Mouse (Mus musculus): ENCODE results near the gene Hmcn1. TPM values are rescaled to one million over a fixed set of nuclear protein-coding genes. Genes with fewer than 3 reads are reported as not detected.

Gene Hmcn1
- total RNA-seq, 2 experiments from 2014 or later: 76.6 to 87.1 TPM

DNA sequence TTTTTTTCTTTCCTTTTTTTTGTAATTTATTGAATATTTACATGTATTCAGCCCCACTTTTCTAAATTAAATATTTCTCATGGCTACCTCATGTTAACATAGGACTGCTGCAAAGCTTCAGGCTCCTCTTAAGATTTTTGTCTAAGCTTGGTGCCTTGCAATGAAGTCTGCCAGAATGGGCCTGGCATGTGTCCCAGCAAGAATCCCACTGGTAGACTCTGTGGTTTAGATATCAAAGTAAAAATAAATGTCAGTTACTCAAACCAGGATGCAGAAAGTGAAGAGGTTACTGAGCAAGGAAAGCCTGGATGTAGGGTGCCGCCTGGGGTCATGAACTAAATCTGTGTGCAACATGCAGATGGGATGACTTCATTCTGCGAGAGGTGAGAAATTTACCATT is 217.5 kb downstream of the Hmcn1 start:
- peak; percentile 51 for DNase-seq

DNA sequence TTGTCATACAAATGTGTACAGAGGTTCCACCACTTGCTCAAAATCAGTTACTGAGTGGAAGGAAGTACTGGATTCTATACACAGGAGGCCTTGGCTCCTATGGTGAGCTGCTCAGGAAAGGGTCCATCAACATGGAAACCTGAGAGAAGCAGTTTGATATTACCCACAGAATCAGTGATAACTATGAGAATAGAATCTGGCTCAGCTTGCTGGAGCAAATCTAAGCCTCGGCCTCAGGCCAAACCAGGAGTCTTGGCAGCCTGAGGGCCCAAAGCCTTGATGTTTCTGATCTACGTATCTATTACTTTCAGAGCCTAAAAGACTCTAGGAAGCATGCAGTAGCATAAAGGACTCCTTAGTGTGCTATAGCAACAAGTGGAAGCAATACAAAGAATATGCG is 220.3 kb downstream of the Hmcn1 start:
- no peak for DNase-seq

DNA sequence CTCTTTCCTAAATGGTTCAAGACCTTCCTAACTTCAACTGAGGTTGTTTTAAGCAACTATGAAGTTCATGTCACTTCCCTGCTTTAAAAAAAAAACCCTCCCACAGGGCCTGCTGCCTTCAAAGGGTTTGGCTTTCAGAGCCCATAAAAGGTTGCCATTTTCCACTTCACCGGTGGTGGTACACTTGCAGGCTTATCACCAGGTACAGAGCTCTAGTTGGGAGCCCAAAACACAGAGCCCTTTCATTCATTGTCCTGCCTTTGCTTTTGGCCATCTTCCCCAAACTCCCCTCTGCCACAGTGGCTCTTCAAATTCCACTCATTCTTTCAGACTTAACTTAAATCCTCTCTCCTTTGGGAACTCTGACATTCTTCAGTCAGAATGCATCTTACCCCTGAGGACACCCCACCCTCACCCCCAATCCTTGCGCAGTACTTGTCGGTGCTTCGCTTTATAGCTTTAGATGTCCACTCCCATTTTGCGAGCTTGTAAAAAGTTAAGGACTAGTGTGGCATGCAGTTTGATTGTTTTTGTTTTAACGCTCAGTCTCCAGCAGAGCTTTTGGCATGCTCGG is 222.2 kb downstream of the Hmcn1 start:
- no peak for DNase-seq

DNA sequence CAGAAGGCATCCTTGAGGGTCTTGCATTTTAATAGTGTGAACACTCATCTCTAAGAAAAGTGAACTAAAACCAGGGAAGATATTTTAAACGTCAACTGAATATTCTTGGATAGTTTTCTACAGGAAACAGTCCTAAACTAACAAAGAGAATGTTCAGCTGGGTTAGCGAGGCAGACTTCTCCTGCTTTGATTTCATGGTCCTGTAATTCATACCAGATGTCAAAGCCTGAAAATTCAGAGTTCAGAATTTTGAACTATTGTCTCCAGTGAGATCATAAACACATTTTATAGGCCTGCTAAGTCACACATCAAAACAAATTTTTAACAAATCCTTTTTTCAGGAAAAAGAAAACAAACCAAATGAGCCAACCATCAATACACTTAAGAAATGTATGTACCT is 223.4 kb downstream of the Hmcn1 start:
- no peak for DNase-seq

DNA sequence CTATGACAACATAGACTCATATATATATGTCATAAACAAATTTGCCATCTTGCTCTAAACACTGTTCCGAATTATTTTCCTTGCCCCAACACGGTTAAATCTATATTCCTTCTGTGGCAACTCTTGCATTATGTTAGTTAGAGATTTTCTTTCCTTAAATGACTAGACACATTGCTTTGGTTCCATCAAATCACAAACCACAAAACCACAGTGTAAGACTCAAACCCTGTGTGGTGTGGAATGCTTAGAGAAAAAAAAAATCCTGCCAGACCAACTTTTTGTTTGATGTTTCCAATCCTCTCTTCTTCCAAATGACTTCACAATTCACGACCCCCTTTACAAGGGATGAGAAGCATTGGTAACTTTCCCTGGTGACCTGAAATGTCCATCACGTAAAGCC is 231.6 kb downstream of the Hmcn1 start:
- no peak for DNase-seq

DNA sequence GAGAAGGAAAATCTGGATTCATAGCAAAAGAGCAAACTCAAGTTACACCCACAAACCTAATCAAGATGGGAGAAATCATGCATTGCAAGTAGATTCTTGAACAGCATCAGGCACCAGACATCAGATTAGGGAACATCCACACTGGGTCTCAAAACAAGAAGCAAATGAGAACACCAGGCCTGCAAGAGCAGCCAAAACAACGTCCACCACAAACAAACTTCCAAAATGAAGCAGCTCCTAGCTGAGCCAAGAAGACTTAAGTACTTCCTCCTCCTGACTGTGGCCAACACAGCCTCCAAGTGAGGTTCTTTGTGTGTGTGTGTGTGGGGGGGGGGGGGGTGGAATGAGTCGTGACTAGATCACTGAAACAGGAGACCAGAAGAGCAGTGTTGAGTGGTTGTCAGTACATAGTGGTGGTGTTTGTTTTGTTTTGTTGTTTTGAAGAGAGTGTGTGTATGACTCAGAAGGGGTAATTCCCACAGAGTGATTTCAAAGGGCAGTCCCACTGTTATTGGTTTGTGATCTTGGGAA is 232.4 kb downstream of the Hmcn1 start:
- no peak for DNase-seq

DNA sequence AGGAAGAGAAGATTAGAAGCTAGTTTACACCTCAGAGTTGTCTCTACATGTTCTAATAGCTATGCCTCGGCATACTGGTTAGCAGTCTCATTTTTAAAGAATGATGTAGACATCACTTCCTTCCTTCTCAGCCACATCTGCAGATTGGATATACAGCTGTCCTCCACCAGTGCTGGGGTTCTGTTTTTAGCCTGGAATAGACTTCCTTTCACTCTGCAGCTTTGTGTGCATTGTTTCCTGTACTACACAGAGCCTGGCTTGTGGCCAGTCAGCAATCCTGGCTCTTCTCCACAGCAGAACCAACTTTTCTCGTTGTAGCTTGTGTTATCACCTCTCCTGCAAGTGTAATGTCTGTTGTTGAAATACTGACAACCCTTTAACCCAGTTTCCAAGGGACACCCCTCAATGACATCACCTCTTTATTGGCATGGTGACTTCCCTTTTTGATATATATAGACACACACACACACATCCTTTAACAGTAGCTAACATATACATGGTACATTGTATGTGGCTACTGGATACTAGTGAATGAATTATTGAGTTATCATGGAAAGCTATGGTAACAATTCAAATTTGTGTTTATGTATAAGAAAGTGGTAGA is 233.7 kb downstream of the Hmcn1 start:
- peak; percentile 82 for DNase-seq

DNA sequence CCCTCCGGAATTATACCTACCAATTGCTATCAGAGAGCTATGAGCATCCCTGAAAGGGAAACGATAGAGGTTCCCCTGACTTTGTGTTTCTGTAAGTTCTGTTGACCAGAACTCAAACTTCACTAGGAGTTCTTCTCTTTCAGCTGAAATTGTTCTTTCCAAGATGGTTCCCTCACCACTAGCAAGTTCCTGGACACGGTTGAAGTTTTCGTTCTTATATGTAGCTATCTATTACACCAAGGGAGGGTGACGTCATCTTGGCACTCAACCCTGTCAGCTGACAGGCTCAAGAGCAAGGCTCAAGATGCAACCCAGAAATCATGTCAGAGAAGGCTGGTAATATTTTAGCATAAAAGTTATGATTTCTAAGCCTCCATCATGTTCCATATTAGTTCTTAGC is 239.3 kb downstream of the Hmcn1 start:
- DNase-seq: peak; percentile 27

DNA sequence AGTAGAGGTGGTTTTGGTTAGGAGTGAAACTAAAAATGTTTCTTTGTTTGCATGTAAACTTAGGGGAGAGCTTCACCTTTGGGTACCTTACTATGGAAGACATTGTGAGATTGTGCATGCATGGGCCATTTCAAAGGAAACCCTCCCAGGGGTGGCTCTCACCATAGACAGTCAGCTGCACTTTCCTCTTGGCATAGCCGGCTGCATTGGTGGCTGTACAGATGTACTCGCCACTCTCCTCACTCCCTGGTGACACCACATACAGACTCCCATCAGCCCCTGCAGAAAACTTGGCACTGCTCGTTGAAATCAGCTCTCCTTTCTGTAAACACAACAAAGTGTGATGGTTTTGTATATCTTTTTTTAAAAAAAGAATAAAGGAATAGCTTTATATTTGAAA is 244.5 kb downstream of the Hmcn1 start:
- no peak for DNase-seq

DNA sequence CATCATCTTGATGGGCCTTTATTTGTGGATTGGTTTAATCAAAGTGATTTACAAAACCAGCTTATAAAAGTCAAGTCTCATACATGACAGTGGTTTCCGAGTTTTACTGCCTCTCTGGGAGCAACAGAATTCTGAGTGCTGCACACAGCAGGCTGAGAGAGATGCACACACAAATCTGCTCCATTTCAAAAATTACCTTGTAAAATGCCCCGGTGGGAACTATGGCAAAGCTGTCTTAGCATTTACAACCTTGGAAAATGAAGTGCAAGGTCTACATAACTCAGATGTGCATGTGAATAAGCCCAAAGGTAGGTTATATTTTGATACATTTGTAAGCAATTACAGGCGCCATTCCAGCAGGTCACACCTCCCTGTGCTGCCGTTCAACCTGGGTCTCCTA is 245.5 kb downstream of the Hmcn1 start:
- no peak for DNase-seq

DNA sequence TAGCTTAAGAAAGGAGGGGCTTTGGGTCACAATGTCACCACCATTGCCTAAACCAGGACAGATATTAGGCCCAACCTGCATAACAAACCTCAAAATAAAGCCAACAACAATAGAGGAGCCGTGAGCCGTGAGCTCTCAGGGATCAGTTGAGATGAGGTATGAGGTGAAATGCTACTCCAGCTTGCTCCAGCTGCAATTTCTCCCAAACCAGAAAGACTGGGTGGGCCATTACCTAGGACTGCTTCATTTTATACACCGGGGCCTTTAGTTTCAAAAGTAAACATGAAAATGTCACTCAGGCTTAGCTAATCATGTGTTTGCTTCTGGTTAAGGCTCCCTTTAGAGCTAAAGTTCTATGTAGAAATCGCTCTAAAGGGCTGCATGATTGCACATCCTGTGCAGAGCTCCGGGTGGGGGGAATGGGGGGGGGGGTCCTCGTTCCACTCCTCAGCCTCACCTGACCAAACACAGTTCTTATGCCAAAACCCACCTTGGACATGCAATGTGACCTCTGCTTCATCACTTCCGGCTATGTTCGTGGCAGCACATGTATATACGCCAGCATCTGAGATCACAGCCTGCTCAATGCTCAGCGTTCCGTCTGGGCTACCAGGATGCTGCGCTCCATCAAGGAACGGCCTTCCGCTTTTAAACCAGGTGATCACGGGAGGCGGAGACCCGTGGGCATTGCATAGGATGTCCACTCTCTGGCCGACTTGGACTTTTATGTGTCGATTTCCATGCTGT is 250.0 kb downstream of the Hmcn1 start:
- DNase-seq: no peak

DNA sequence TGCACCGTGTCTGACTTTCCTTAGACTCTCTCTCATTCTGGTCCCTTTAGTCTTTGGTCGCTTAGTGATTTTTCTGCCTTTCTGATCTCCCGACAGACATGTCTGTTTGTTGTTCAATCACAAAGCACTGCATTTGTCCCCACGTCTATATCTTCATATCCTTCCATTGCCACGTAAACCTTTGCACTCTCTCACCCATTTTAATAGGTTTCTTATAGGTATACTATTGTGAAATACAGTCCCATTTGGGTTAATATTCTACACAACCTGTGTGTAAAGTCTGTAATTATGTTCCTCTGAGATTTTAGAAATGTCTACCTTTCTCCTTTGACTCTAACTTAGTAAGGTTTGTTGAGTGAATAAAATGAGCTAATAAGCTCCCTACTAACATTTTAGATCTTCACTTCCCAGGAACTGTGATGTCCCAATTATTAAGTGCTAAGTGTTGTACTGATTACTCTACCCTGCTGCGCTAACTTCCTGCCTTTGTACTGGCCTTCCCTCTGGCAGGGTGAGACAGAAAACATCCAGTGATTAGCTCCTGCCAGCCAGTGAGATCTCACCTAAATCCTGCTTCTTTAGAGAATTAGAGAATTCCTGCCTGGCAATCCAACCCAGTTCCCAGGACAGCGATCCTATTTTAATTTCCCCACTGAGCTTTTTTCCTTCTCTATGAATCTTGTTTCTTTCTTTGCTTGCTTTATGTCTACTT is 250.7 kb downstream of the Hmcn1 start:
- DNase-seq: peak; percentile 6

DNA sequence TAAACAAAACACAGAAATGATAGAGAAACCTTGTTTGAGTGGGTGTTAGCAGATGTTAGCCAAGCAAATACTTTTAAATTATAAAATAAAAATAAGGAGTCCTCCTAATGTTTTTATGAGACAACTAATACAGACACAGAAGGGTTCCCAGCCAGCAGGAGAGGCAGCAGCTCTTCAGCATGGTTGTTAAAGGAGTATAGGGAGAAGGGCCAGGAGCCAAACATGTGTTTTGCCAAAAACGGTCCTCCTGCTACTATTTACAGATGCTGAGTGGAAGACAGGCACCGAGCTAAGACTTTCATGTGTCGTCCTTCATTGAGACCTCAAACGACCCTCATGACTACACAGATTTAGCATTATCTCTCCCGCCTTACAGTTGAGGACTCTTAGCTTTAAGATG is 281.8 kb downstream of the Hmcn1 start:
- DNase-seq: peak; percentile 41

DNA sequence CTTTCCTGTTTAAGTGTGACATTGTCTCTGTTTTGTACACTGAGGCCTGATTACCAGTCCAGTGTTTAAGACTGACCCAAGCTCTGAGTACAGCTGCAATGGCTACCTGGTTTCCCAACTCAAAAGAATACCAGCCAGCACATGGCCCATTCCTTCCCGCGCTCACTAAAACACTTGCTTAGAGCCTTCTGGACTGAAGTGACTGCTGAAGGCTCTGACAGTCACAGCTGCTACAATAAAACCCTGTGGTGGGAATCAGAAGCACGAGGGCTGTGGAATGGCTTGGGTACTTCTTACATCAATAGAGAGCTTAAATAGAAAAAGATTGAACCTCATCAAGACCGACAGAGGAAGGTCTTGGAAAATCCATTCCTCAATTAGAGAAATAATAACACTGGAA is 286.7 kb downstream of the Hmcn1 start:
- no peak for DNase-seq

DNA sequence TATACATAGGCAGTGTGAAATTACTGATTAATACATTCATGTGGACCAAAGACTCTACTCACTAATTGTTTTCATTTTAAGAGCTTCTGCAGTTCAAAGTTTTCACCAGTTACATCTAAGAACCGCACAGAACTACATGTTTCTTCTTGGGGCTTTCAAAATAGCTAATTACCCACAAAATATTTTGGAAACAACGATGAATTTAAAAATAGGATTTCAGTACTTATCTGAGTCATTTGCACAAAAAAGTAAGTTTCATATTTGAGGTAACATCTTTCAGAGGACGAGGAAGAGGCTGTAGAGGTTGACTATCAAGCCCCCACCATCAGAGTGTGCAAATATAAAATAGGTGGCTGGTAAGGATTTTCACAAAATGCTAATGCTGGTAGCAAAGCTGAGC is 295.5 kb downstream of the Hmcn1 start:
- no peak for DNase-seq

DNA sequence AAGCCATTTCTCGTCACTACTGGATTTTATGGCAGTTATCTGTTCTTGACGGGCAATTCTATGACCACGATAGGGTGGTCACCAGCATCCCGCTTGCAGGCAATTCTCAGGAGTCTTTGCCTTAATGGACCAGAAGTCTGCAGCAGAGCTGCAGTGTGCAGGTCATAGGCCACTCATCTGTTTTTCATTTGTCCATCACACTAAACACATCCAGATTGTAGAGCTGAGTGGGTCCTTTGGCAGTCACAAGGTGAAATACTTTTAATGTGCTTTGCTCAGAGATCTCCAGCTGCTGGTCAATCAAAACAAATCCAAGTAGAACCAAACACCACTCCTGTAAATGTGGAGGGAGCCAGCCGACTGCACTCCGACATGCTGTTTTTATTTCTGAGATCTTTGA is 311.2 kb downstream of the Hmcn1 start:
- no peak for DNase-seq

DNA sequence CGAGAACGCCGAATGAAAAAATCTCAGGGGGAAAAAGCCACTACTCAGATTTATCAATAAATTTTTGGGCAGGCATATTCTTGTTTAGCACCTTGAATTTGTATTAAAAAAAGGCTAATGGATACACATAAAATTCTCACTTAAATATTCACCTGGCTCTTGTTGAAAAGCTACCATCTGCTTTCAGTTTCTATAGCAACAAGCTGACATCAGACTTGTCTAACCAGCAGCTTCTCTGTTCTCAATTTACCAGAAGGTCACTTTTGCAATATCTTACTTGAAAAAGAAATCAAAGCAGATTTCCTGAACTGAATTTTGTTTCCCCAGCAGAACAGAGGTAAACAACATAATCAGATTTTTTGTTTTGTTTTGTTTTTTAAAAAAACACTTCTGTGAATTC is 311.8 kb downstream of the Hmcn1 start:
- no peak for DNase-seq

DNA sequence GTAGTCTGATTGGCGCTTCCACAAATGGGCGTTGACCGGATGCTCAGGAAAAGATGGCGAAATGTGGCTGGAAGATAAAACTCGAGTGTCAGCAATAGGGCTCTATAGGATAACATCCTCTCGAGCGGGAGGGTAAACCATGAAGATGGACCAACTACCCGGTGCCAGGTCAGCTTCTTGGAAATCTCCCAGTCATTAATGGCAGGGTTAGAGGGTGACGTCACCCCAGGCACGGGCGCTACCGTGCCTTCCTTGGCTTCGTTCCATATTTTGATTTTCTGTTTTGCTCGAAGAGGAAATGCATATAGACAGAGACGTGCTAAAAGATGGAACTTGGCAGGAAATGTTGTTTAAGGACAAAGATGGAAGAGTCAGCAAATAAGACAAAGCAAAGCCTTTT is 312.2 kb downstream of the Hmcn1 start:
- DNase-seq: peak; percentile 4

DNA sequence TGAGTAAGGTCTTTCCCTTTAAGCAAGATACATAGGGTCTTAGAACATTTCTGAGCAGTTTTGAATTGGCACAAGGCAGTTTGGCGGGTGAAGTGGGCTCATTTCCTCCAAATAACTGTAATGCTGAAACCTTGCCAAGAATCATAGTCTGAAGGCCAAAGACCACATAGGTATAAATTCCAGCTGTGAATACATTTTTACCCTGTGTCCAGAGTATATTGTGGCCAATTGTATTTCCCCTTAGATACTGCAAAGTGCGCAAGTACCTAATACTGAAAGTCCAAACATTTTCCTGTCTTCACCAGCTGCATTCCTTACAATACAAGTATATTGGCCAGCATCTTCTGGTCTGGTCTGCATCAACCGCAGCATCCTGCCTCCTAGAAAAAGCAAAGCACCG is 312.9 kb downstream of the Hmcn1 start:
- no peak for DNase-seq

DNA sequence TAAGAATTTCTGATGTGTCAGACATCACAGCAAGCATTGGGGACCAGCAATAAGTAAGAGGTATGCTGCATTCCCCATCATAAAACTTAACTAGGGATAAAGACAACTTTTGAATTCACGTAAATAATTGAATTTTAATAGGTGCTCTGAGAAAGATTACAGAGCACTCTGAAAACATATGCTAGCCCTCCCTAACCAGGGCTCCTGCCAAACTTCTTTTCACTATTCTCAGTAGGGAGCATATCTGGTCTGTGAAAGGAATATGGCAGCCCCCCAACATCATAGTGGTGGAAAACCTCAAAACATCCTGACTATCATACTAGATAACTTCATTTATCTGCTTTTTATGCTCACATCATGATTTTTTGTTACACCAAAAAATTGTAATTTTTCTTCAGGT is 347.9 kb downstream of the Hmcn1 start:
- no peak for DNase-seq

DNA sequence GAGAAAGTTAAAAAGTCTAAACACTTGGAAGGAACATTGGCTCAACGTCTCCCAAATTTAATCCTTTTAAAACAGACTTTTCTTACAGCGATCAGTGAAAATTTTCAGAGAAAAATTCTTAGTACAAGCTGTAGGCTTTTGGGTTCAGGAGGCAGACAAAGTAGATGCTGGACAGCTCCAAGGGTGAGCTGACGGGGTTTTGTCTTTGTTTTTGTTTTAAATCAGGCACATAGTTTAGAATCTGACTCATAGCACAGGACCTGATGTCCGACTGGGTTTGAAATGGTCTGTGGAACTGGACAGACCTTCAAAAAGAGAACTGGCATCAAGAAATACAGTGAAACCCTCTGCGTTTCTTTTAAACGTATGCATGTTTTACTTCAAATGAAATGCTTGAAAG is 353.7 kb downstream of the Hmcn1 start:
- no peak for DNase-seq

DNA sequence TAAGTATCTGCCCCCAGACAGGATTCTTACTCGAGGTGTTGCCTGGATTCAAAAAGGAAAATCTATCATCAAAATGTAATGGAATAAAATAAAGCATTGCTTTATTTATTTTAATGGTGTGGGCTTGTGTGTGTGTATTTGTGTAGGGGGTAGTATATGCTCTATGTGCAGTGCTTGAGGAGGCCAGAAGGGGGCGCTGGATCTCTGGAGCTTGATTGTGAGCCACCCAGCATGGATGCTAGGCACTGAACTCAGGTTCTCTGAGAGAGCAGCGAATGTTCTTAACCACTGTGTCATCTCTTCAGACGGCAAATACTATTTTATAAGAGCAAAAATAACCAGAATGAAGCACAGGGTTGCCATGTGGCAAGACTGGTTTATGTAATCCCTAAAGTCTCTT is 360.7 kb downstream of the Hmcn1 start:
- DNase-seq: peak; percentile 16

DNA sequence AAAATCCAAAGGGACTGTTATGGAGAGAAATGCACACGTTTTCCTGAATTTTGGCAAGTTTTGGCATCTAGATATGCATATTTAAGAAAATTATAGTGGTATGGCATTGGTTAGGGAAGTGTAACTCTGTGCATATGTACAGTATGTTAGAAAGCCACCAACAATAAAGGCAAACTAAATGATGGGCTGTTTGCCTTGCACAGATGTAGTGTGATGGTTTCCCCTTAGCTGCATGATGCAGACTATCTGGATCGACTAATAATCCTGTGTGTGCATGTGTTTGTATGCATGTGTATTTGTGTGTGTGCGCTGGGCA is 361.4 kb downstream of the Hmcn1 start:
- no peak for DNase-seq
